Mouse (Mus musculus) olfactory bulb, adult 2 months (tissue): Measurements from ENCODE around the gene Slc7a5. TPM values are rescaled to one million over a fixed set of nuclear protein-coding genes. Genes with fewer than 3 reads are reported as not detected.

ENCODE experiments used
- H3K27ac ChIP-seq: fragments of 200-500 bp; 2 replicates; pipeline ENCODE4 v1.5.1; 2012; ENCODE audit warnings: low read depth, low read length; ENCODE audit not compliant: insufficient read depth
- H3K4me1 ChIP-seq: fragments of 200-500 bp; 2 replicates; pipeline ENCODE4 v1.6.1; 2012; ENCODE audit warnings: low read length; ENCODE audit not compliant: control insufficient read depth, insufficient read depth
- H3K4me3 ChIP-seq: fragments of 200-500 bp; 2 replicates; pipeline ENCODE4 v1.5.1; 2012; ENCODE audit warnings: mild to moderate bottlenecking, low read depth, low read length, moderate library complexity; ENCODE audit not compliant: insufficient read depth
- CTCF ChIP-seq: fragments of 200-500 bp; IDR thresholded peaks from 2 replicates; pipeline ENCODE4 v1.5.1; 2012; ENCODE audit warnings: low read depth, mild to moderate bottlenecking, low read length, moderate library complexity; ENCODE audit not compliant: insufficient read depth
- POLR2A ChIP-seq: fragments of 200-500 bp; IDR thresholded peaks from 2 replicates; pipeline ENCODE4 v1.6.1; 2012; ENCODE audit warnings: mild to moderate bottlenecking, low read depth, low read length, moderate library complexity; ENCODE audit not compliant: insufficient read depth
- WGBS: fragments of 180-500 bp; shearing (Covaris S2); methylation state at CpG from one replicate; pipeline ENCODE4 v1.1.7; 2018; 5-methylcytosine and 5-hydroxymethylcytosine counted together
- polyA plus RNA-seq: library from polyadenylated mRNA; stranded (reverse); fragments of >200 nt; gene quantifications from 2 replicates; pipeline ENCODE4 v1.2.4, GENCODE M21; 2012; ENCODE audit warnings: low replicate concordance; ENCODE audit not compliant: missing spikeins, insufficient read depth, insufficient read length

The Slc7a5 gene
- polyA plus RNA-seq, 1 experiment, result not detected

DNA sequence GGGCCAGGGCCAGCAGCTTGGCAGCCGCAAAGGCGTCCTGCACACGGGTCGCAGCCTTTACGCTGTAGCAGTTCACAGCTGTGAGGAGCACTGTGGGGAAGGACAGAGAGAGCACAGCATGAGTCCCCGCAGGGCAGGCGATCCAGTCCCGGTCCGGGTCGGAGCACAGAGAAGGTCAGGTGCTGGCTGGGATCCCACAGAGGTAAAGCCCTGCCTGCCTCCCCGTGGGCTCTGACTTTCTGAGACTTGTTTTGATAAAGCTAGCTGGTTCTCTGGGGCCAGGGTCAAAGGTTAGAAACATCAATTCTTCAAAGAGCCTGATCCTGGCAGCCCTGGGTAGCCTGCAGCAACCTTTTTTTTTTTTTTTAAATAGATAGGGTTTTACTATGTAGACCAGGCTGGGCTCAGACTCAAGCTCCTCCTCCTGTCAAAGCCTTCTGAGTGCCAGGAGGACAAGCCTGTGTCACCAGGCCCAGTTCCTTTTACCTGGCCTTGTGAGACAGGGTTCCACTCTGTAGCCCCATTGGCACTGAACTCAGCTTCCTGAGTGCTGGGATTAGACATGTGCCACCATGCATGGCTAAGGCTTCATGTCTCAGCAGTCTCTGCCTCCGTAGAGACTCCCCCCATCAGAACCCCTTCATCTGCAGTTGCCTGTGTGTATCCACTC, 10.9 kb downstream of the Slc7a5 start:
- Histone ChIP-seq H3K27ac (peak overlapping the region; percentile 96; the same call in 1 of the 2 replicates), H3K4me3 (no peak overlapping the region), H3K4me1 (peaks cover 55% of the 10 kb centered on the region)
- no peak for TF ChIP-seq CTCF
- no peak for TF ChIP-seq POLR2A
- 71% methylated on average over 12 of the region's 12 CpGs for WGBS

GRCm38 (mm10) chr8:121895910-121896309, 11.6 kb downstream of the Slc7a5 start:
- WGBS, result 63% methylated on average over 7 of the region's 7 CpGs
- no peak for TF ChIP-seq POLR2A
- no peak for TF ChIP-seq CTCF
- H3K27ac ChIP-seq, result no peak overlapping the region
- H3K4me1 ChIP-seq, result peaks cover 50% of the 10 kb centered on the region
- H3K4me3 ChIP-seq, result no peak overlapping the region

- Histone ChIP-seq H3K4me1 (peaks cover 25% of the 10 kb centered on the region), H3K27ac (no peak overlapping the region), H3K4me3 (no peak overlapping the region)
- TF ChIP-seq CTCF (no peak), POLR2A (no peak)
- 71% methylated on average over 5 of the region's 5 CpGs for WGBS
Observed at GRCm38 (mm10) chr8:121892875-121893274, 14.6 kb downstream of the Slc7a5 start.

- WGBS, result 82% methylated on average over 15 of the region's 15 CpGs
- no peak overlapping the region for H3K4me3 ChIP-seq
- H3K4me1 ChIP-seq, result peaks cover 3% of the 10 kb centered on the region; the same call in 1 of the 2 replicates
- TF ChIP-seq POLR2A, result no peak
- TF ChIP-seq CTCF, result no peak
- no peak overlapping the region for H3K27ac ChIP-seq
Observed at GRCm38 (mm10) chr8:121889810-121890785, 17.4 kb downstream of the Slc7a5 start.

DNA sequence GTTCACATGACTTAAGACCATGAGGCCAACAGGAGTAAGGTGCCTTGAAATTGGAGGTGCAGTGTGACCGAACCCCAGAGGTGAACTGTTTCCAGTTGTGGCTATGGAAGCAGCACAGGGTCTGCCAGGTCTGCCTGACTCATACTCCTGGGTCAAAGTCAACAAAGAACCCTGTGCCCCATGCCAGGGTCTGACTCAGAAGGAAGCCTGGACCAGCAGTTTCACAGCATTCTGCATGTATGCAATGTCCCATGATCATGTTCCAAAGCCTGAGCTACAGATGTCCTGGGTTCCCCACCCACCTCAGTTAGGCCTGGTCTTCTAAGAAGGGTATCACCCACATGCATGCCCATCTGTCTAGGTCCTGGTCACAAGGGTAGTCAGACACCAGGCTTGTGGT, 18.2 kb downstream of the Slc7a5 start:
- Histone ChIP-seq H3K4me3 (no peak overlapping the region), H3K27ac (no peak overlapping the region), H3K4me1 (peaks cover 3% of the 10 kb centered on the region; the same call in 1 of the 2 replicates)
- no peak for TF ChIP-seq POLR2A
- TF ChIP-seq CTCF, result no peak
- WGBS, result 100% methylated on average over 1 of the region's 1 CpGs

DNA sequence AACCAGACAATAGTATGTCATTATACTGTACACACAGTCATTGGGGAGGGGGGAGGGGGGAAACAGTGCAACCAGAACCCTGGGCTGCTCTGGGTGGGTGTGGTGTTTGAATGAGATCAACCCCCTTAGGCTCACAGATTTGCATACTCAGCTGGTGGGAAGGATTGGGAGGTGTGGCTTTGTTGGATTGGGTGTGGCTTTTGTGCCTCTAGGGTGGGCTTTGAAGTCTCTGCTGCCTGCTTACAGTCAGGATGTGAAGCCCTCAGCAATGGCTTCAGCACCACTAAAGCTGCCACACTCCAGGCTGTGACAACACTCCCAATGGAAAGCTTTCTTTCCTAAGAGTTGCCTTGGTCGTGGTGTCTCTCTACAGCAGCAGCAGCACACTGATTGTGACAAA, 19.9 kb downstream of the Slc7a5 start:
- H3K27ac ChIP-seq, result no peak overlapping the region
- 65% methylated on average over 1 of the region's 1 CpGs for WGBS

GRCm38 (mm10) chr8:121885433-121885832, 22.1 kb downstream of the Slc7a5 start:
- Histone ChIP-seq H3K4me3 (no peak overlapping the region), H3K4me1 (peaks cover 10% of the 10 kb centered on the region), H3K27ac (no peak overlapping the region)
- TF ChIP-seq POLR2A (no peak), CTCF (no peak)
- WGBS, result 71% methylated on average over 6 of the region's 6 CpGs

More for the DNA sequence above, 19.9 kb downstream of the Slc7a5 start:
- TF ChIP-seq POLR2A (no peak), CTCF (no peak)
- H3K4me1 ChIP-seq, result peaks cover 3% of the 10 kb centered on the region; the same call in 1 of the 2 replicates
- H3K4me3 ChIP-seq, result no peak overlapping the region

DNA sequence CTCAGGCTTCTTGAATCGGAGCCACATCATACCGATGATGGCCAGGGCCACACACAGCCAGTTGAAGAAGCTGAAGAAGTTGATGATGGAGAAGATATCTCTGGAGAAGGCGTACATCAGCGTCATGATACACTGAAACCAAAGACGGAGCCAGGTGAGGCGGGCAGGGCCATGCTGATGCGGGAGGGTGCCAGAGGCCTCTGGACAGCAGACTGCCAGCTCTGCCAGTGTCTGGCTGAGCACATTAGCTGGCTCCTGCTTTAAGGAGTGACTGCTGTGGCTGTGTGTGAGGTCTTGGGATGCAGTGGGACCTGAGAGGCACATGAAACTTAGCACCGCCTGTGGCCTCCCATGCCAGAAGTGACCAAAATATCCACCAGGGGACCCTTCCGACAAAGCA, 22.5 kb downstream of the Slc7a5 start:
- Histone ChIP-seq H3K4me1 (peaks cover 10% of the 10 kb centered on the region), H3K27ac (no peak overlapping the region), H3K4me3 (no peak overlapping the region)
- whole genome bisulfite sequencing, result 93% methylated on average over 9 of the region's 9 CpGs
- TF ChIP-seq CTCF, result no peak
- TF ChIP-seq POLR2A, result no peak

GRCm38 (mm10) chr8:121884181-121884580, 23.3 kb downstream of the Slc7a5 start:
- H3K4me1 ChIP-seq, result peaks cover 19% of the 10 kb centered on the region
- H3K4me3 ChIP-seq, result no peak overlapping the region
- no peak overlapping the region for H3K27ac ChIP-seq
- 63% methylated on average over 3 of the region's 3 CpGs for WGBS
- TF ChIP-seq POLR2A, result no peak
- no peak for TF ChIP-seq CTCF
